Mouse (Mus musculus): ENCODE results near the gene 1600002K03Rik. TPM values are rescaled to one million over a fixed set of nuclear protein-coding genes. Genes with fewer than 3 reads are reported as not detected.

1600002K03Rik gene
- polyA plus RNA-seq, 1 experiment = 8.4 TPM

DNA sequence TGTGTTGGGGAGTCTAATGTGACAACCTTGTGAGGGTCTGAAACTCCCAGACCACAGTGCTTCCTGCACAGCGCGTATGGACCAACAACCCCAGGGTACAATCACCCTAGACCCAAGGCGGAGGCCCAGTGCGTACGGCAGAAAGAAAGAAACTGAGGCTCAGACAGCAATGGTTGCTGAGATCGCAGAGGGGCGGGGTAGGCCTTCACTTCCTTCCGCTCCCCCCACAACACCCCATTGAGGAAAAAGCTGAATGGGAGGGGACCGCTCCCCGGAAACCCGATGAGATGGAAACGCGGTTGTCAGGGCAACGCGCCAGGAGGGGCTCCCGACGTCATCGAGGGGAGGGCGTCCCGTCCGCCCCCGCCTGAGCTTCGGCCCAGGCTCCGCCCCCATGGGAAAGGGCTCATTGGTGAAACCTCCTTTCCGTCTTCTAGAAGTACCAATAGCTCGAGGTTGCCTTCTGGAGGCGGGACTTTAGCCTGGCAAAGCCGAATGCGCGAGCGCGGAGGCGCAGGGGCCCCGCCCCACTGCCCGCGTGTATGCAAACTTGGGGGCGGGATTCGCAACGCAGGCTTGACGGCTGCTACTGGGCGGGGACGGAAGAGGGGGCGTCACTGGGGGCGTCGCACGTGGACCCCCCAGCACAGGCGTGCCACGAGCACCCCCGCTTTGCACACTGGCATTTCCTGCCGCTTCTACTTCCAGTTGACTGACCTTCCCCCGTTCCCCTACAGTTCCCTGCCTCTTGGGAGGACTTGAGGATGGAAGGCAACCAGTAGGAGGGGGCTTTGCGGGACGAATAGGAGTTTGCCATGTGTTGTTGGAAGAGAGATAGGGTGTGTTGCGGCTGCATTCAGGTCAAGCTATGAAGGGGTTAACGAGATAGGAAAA is 12.9 kb upstream of the 1600002K03Rik start:
- TF ChIP-seq POLR2A (IDR thresholded peaks at IDR 0.05; ENCODE audit: low read depth, low read length) = no peak
- Histone ChIP-seq H3K4me1 (ENCODE audit: control insufficient read depth, insufficient read depth, low read length) (peaks cover 40% of the 10 kb centered on the region), H3K4me3 (ENCODE audit: insufficient read depth, low read length) (peak overlapping the region; percentile 18), H3K27ac (ENCODE audit: insufficient read depth, low read length) (peak overlapping the region; percentile 97)

DNA sequence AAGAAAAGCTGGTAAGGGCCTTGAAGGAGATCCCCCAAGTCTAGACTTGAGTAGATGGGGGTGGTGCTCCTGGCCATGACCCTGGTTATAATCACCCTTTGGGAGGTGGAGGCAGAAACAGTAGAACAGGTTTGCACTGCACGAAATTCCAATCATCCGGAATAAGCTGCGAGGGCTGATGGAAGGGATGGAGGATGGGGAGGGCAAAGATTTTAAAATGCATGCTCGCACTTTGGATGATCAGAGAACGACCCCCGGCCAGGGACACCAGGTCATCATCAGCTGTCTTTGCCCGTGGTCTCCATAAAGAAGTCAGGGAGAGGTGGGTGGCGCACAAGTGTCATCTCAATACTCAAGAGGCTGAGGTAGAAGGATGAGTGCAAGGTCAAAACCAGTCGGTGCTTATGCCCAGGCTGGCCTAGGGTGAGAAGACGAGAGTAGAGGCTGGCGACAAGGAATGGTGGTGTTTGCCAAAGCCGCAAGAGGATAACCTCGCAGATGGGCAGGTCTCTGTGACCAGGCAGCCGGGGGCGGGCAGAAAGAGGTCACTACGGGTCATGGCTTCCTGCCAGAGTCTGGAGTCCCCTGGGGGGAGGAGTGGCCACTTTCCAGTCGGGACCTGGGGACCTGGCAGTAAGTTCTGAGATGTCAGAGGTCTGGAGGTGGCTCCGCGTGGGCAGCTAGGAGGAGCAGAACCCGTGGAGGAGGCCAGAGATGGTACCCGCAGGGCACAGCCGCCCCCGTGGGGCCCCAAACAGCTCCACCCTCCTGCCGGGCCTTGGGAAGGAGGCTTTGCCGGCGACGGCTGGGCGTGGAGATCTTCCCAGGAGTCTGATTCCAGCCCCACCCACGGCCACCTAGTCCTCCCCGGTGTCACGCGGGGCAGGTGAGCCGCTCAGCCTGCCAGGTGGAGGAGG is 12.0 kb upstream of the 1600002K03Rik start:
- Histone ChIP-seq H3K4me1 (ENCODE audit: control insufficient read depth, insufficient read depth, low read length) (peaks cover 34% of the 10 kb centered on the region), H3K4me3 (ENCODE audit: insufficient read depth, low read length) (peak overlapping the region; percentile 18), H3K27ac (ENCODE audit: insufficient read depth, low read length) (peak overlapping the region; percentile 97)
- no peak for TF ChIP-seq CTCF (IDR thresholded peaks at IDR 0.05; ENCODE audit: borderline replicate concordance, insufficient read depth, low read length)
- TF ChIP-seq POLR2A (IDR thresholded peaks at IDR 0.05; ENCODE audit: low read depth, low read length) = no peak

DNA sequence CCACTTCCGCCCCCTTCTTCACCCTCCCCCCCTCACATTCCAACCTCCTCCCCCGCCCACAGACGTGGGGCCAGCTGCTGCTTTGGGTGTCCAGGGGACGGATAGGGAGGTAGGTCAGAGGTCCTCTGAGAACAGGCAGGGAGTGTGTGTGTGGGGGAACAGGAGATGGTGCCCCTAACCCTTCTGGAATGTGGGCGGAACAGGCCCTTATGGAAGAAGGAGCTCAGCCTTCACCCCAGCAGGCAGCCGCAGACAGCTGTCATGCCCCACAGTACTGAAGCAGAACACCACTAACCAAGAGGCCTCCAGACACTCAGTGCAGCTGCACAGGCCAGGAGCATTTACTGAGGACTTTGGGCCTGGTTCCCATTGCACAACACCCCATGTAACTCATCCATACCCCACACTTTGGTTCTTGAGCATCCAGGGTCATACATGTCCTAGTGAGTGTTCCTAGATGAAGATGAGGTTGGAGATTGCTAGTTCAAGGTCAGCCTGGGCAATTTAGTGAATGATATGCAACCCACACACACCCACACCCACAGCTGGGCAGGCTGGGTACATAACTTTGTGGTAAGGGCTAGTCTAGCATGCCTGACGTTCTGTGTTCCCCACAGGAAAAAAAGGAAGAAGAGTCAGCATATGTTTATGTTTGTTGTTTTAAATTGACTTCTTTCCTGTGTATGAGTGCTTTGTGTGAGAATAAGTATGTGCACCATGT is 11.1 kb upstream of the 1600002K03Rik start:
- H3K27ac ChIP-seq (ENCODE audit: insufficient read depth, low read length) = peak overlapping the region; percentile 97
- TF ChIP-seq POLR2A (IDR thresholded peaks at IDR 0.05; ENCODE audit: low read depth, low read length) = no peak
- TF ChIP-seq CTCF (IDR thresholded peaks at IDR 0.05; ENCODE audit: borderline replicate concordance, insufficient read depth, low read length) = no peak

DNA sequence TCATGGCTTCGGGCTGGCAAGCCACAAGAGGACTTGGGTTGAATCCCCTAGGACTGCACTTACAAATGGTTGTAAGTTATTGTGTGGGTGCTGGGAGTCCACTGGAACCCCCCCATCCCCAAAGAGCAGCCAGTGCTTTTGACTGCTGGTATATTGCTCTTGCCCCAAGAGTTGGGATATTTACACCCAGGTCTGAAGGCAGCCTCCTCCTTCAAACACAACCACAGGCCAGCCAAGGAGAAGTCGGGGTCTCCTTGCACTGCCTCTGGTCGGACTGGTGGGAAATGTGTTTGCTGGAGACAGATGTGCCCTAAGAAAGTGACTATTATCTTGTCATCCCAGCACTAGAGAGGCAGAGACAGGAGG is 10.5 kb upstream of the 1600002K03Rik start:
- Histone ChIP-seq H3K27ac (ENCODE audit: insufficient read depth, low read length) (peak overlapping the region; percentile 97), H3K4me1 (ENCODE audit: control insufficient read depth, insufficient read depth, low read length) (peaks cover 36% of the 10 kb centered on the region), H3K4me3 (ENCODE audit: insufficient read depth, low read length) (no peak overlapping the region)
- TF ChIP-seq CTCF (IDR thresholded peaks at IDR 0.05; ENCODE audit: borderline replicate concordance, insufficient read depth, low read length) (no peak), POLR2A (IDR thresholded peaks at IDR 0.05; ENCODE audit: low read depth, low read length) (no peak)

More for the DNA sequence above, 11.1 kb upstream of the 1600002K03Rik start:
- H3K4me1 ChIP-seq (ENCODE audit: control insufficient read depth, insufficient read depth, low read length) = peaks cover 35% of the 10 kb centered on the region
- H3K4me3 ChIP-seq (ENCODE audit: insufficient read depth, low read length) = no peak overlapping the region

DNA sequence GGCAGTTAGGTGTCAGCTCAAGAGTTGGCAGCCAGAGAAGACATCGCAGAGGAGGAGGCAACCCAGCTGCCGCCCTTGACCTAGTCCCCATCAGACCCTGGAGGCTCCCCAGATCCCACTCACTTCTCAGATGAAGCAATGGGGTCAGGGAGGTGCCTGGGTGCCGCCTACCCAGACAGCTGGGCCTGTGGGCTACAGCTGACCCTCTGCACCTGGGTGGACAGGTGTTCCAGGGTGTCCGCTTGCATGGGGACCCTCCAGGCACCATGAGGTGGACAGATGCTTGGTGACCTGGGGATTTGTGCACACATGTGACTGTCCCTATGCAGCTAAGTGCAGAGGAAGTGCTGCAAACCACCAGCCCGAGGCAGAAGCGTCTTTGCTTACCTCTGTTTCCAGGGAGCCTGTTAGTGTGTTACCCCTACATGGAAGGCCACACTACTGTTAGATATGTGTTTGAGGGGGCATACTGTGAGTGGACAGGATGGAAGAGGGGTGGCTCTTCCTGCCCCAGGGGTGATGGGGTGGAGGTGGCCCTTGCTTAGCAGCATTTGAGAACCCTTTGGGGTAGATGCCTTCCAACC is 9.9 kb upstream of the 1600002K03Rik start:
- Histone ChIP-seq H3K4me1 (ENCODE audit: control insufficient read depth, insufficient read depth, low read length) (peaks cover 36% of the 10 kb centered on the region), H3K4me3 (ENCODE audit: insufficient read depth, low read length) (no peak overlapping the region), H3K27ac (ENCODE audit: insufficient read depth, low read length) (peak overlapping the region; percentile 97)
- TF ChIP-seq CTCF (IDR thresholded peaks at IDR 0.05; ENCODE audit: borderline replicate concordance, insufficient read depth, low read length) (no peak), POLR2A (IDR thresholded peaks at IDR 0.05; ENCODE audit: low read depth, low read length) (no peak)

DNA sequence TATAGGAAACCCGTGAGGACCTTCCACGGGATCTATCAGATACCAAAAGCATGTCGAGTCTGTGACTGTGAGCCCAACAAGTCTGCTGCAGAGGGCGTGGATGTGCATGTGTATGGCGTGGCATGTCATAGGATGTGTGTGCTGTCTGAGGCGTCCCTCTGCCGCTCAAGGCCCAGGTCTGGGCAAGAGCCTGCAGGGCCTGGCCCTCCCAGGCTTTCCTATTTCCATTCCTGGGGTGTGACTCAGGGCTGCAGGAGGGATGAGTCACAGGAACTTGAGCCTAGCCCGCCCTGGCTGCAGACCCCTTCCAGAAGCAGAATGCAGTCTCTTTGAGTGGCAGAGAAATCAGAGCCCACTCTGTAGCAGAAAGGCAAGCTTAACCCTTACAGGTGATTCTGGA is 9.0 kb upstream of the 1600002K03Rik start:
- Histone ChIP-seq H3K4me1 (ENCODE audit: control insufficient read depth, insufficient read depth, low read length) (peaks cover 35% of the 10 kb centered on the region), H3K27ac (ENCODE audit: insufficient read depth, low read length) (peak overlapping the region; percentile 97), H3K4me3 (ENCODE audit: insufficient read depth, low read length) (no peak overlapping the region)
- no peak for TF ChIP-seq CTCF (IDR thresholded peaks at IDR 0.05; ENCODE audit: borderline replicate concordance, insufficient read depth, low read length)
- no peak for TF ChIP-seq POLR2A (IDR thresholded peaks at IDR 0.05; ENCODE audit: low read depth, low read length)

DNA sequence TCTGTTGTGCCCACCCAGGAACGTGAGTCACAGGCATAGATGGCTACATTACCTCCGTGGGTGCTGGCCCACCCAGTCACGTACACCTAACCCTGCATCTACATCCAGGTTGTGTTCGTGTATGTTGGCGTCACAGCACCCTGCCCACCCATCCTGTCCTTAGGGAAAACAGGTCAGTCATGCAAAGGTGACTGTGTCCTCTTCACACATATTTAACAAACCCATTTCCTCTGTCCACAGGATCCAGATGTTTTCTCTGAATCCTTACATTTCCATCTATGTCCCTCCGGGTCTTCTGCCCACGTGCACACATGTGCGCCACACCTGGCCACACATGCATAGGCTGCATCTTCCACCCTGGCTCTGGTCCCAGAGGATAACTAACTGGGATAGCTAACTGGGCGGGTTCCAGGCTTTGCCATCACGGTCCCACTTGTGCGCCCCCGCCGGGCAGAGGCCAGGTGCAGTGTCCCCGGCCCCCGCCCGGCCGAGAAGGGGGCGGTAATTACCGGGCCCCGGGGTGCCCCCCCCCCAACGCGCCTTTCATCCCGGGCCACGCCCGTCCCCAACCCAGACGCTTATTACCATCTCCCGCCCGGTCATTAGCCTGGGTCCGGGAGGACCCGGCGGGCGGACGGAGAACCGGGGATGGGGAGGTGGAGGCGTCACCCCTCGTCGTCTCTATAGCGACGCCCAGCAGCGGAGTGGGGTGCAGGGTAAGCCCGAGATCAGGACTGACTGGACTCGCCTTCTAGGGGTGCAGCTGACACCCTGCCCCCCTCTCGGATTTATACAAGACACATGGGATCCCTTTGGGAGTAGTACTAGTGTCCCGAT is 8.4 kb upstream of the 1600002K03Rik start:
- peak overlapping the region; percentile 97 for H3K27ac ChIP-seq (ENCODE audit: insufficient read depth, low read length)
- H3K4me3 ChIP-seq (ENCODE audit: insufficient read depth, low read length) = peak overlapping the region; percentile 21
- TF ChIP-seq POLR2A (IDR thresholded peaks at IDR 0.05; ENCODE audit: low read depth, low read length) (no peak), CTCF (IDR thresholded peaks at IDR 0.05; ENCODE audit: borderline replicate concordance, insufficient read depth, low read length) (no peak)
- H3K4me1 ChIP-seq (ENCODE audit: control insufficient read depth, insufficient read depth, low read length) = peaks cover 29% of the 10 kb centered on the region

DNA sequence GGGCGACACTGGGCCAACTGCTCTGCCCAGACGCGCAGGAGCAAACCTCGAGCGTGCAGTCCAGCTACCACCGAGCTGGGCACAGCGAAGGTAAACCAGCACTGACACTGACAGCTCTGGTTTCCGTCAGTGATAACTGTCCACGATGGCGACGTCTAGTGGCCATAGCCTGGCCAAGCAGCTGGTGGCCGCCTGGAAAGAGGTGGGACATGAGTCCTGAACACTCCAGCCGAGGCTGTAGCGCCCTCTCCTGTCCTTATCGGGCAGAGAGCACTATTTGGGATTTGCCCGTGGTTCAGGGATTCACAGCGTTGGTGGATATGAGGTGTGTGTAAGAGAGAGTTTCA is 7.8 kb upstream of the 1600002K03Rik start:
- Histone ChIP-seq H3K4me1 (ENCODE audit: control insufficient read depth, insufficient read depth, low read length) (peaks cover 28% of the 10 kb centered on the region), H3K4me3 (ENCODE audit: insufficient read depth, low read length) (peak overlapping the region; percentile 21), H3K27ac (ENCODE audit: insufficient read depth, low read length) (peak overlapping the region; percentile 97)
- TF ChIP-seq POLR2A (IDR thresholded peaks at IDR 0.05; ENCODE audit: low read depth, low read length) (no peak), CTCF (IDR thresholded peaks at IDR 0.05; ENCODE audit: borderline replicate concordance, insufficient read depth, low read length) (no peak)

Data from embryonic fibroblast, embryonic 13.5 days (primary cell).